Mouse (Mus musculus): ENCODE data around the gene Ppm1h.
"Not testable (repeated sequence)": the region's sequence is repeated elsewhere in the genome, so short reads cannot be mapped to it uniquely, and the experiment has no call there.

The Ppm1h gene

GRCm38 (mm10) chr10:122962651-122963050 lies 284.1 kb downstream of the Ppm1h start:
- in situ Hi-C loops (cut with MboI; ENCODE audit: low pct_unique_long_range_greater_than_20kb in 1 of 2, low sequenced_read_pairs in 2 of 2, unreplicated experiment in 1 of 2): no loop called here

- in situ Hi-C loops (cut with MboI; ENCODE audit: low pct_unique_long_range_greater_than_20kb in 1 of 2, low sequenced_read_pairs in 2 of 2, unreplicated experiment in 1 of 2): no loop called here
Observed at GRCm38 (mm10) chr10:122963463-122964240, 285.1 kb downstream of the Ppm1h start.

- in situ Hi-C loops (cut with MboI; ENCODE audit: low pct_unique_long_range_greater_than_20kb in 1 of 2, low sequenced_read_pairs in 2 of 2, unreplicated experiment in 1 of 2): no loop called here
Observed at GRCm38 (mm10) chr10:122964241-122964636, 285.7 kb downstream of the Ppm1h start.

GRCm38 (mm10) chr10:122965650-122966049 lies 287.1 kb downstream of the Ppm1h start:
- in situ Hi-C loops (cut with MboI; ENCODE audit: low pct_unique_long_range_greater_than_20kb in 1 of 2, low sequenced_read_pairs in 2 of 2, unreplicated experiment in 1 of 2): not testable (repeated sequence)

- in situ Hi-C loops (cut with MboI; ENCODE audit: low pct_unique_long_range_greater_than_20kb in 1 of 2, low sequenced_read_pairs in 2 of 2, unreplicated experiment in 1 of 2): no loop called here
Observed at GRCm38 (mm10) chr10:122966421-122966820, 287.9 kb downstream of the Ppm1h start.

GRCm38 (mm10) chr10:122970188-122970587 lies 291.6 kb downstream of the Ppm1h start:
- in situ Hi-C loops (cut with MboI; ENCODE audit: low pct_unique_long_range_greater_than_20kb in 1 of 2, low sequenced_read_pairs in 2 of 2, unreplicated experiment in 1 of 2): no loop called here

- in situ Hi-C loops (cut with MboI; ENCODE audit: low pct_unique_long_range_greater_than_20kb in 1 of 2, low sequenced_read_pairs in 2 of 2, unreplicated experiment in 1 of 2): no loop called here
Observed at GRCm38 (mm10) chr10:122973241-122973640, 294.7 kb downstream of the Ppm1h start.

GRCm38 (mm10) chr10:122976038-122976437 lies 297.5 kb downstream of the Ppm1h start:
- in situ Hi-C loops (cut with MboI; ENCODE audit: low pct_unique_long_range_greater_than_20kb in 1 of 2, low sequenced_read_pairs in 2 of 2, unreplicated experiment in 1 of 2): no loop called here

GRCm38 (mm10) chr10:122979356-122979755 lies 300.8 kb downstream of the Ppm1h start:
- in situ Hi-C loops (cut with MboI; ENCODE audit: low pct_unique_long_range_greater_than_20kb in 1 of 2, low sequenced_read_pairs in 2 of 2, unreplicated experiment in 1 of 2): no loop called here

GRCm38 (mm10) chr10:122980123-122980522 lies 301.6 kb downstream of the Ppm1h start:
- in situ Hi-C loops (cut with MboI; ENCODE audit: low pct_unique_long_range_greater_than_20kb in 1 of 2, low sequenced_read_pairs in 2 of 2, unreplicated experiment in 1 of 2): no loop called here

GRCm38 (mm10) chr10:122982909-122983578 lies 304.5 kb downstream of the Ppm1h start:
- in situ Hi-C loops (cut with MboI; ENCODE audit: low pct_unique_long_range_greater_than_20kb in 1 of 2, low sequenced_read_pairs in 2 of 2, unreplicated experiment in 1 of 2): no loop called here

- in situ Hi-C loops (cut with MboI; ENCODE audit: low pct_unique_long_range_greater_than_20kb in 1 of 2, low sequenced_read_pairs in 2 of 2, unreplicated experiment in 1 of 2): no loop called here
Observed at GRCm38 (mm10) chr10:122983579-122984530, 305.3 kb downstream of the Ppm1h start.

GRCm38 (mm10) chr10:122984531-122985251 lies 306.1 kb downstream of the Ppm1h start:
- in situ Hi-C loops (cut with MboI; ENCODE audit: low pct_unique_long_range_greater_than_20kb in 1 of 2, low sequenced_read_pairs in 2 of 2, unreplicated experiment in 1 of 2): no loop called here

GRCm38 (mm10) chr10:122985252-122985514 lies 306.6 kb downstream of the Ppm1h start:
- in situ Hi-C loops (cut with MboI; ENCODE audit: low pct_unique_long_range_greater_than_20kb in 1 of 2, low sequenced_read_pairs in 2 of 2, unreplicated experiment in 1 of 2): no loop called here

GRCm38 (mm10) chr10:122985515-122986319 lies 307.2 kb downstream of the Ppm1h start:
- in situ Hi-C loops (cut with MboI; ENCODE audit: low pct_unique_long_range_greater_than_20kb in 1 of 2, low sequenced_read_pairs in 2 of 2, unreplicated experiment in 1 of 2): no loop called here

- in situ Hi-C loops (cut with MboI; ENCODE audit: low pct_unique_long_range_greater_than_20kb in 1 of 2, low sequenced_read_pairs in 2 of 2, unreplicated experiment in 1 of 2): no loop called here
Observed at GRCm38 (mm10) chr10:122986320-122987225, 308.0 kb downstream of the Ppm1h start.

- in situ Hi-C loops (cut with MboI; ENCODE audit: low pct_unique_long_range_greater_than_20kb in 1 of 2, low sequenced_read_pairs in 2 of 2, unreplicated experiment in 1 of 2): no loop called here
Observed at GRCm38 (mm10) chr10:122987671-122988128, 309.1 kb downstream of the Ppm1h start.
